Mouse (Mus musculus) limb, embryonic 10.5 days (tissue): Measurements from ENCODE around the gene Zfp593. TPM values are rescaled to one million over a fixed set of nuclear protein-coding genes. Genes with fewer than 3 reads are reported as not detected.
"Not testable (repeated sequence)": the region's sequence is repeated elsewhere in the genome, so short reads cannot be mapped to it uniquely, and the experiment has no call there.

Source experiments
- DNase-seq: peaks from one replicate; pipeline ENCODE4 v3.0.0-alpha.2; 2017; ENCODE audit warnings: low spot score
- H3K27ac ChIP-seq: fragments of 300-500 bp; sonication (generic); 2 replicates; pipeline ENCODE4 v1.5.1; 2016; ENCODE audit warnings: mild to moderate bottlenecking
- H3K27me3 ChIP-seq: fragments of 300-500 bp; sonication (generic); 2 replicates; pipeline ENCODE4 v1.6.1; 2016; ENCODE audit warnings: low read depth, mild to moderate bottlenecking; ENCODE audit not compliant: poor library complexity, severe bottlenecking
- H3K36me3 ChIP-seq: fragments of 300-500 bp; sonication (generic); 2 replicates; pipeline ENCODE4 v1.6.1; 2016; ENCODE audit warnings: mild to moderate bottlenecking, moderate library complexity
- H3K4me1 ChIP-seq: fragments of 300-500 bp; sonication (generic); 2 replicates; pipeline ENCODE4 v1.6.1; 2016
- H3K4me3 ChIP-seq: fragments of 300-500 bp; sonication (generic); 2 replicates; pipeline ENCODE4 v1.5.1; 2016; ENCODE audit warnings: mild to moderate bottlenecking, moderate library complexity
- H3K9me3 ChIP-seq: fragments of 300-500 bp; sonication (generic); replicated peaks from 2 replicates; pipeline ENCODE4 v1.6.1; 2016; ENCODE audit warnings: mild to moderate bottlenecking
- WGBS: fragments of 180-500 bp; shearing (Covaris S2); methylation state at CpG from one replicate; pipeline ENCODE4 v1.1.7; 2016; 5-methylcytosine and 5-hydroxymethylcytosine counted together
- polyA plus RNA-seq: library from polyadenylated mRNA; unstranded; fragments of >200 nt; fragmentation: Nextera tagmentation; extraction: Ambion mirVana; gene quantifications from 2 replicates; pipeline ENCODE4 v1.2.1, GENCODE M21; 2016

Gene Zfp593
- polyA plus RNA-seq, 1 experiment from 2014 or later: 19.0 TPM

- 27% methylated on average over 13 of the region's 13 CpGs for WGBS
- H3K36me3 ChIP-seq: peaks cover 22% of the 10 kb centered on the region
- peaks cover 14% of the 10 kb centered on the region for H3K4me1 ChIP-seq
- H3K9me3 ChIP-seq: no peaks in the 10 kb centered on the region
- peak overlapping the region; percentile 34 for H3K4me3 ChIP-seq
- no peak for DNase-seq
- H3K27me3 ChIP-seq: no peaks in the 10 kb centered on the region
- peak overlapping the region; percentile 30; the same call in 1 of the 2 replicates for H3K27ac ChIP-seq
Measured at GRCm38 (mm10) chr4:134272731-134273416, 27.5 kb upstream of the Zfp593 start.

GRCm38 (mm10) chr4:134271979-134272378, 26.6 kb upstream of the Zfp593 start:
- peaks cover 13% of the 10 kb centered on the region for H3K36me3 ChIP-seq
- no peak for DNase-seq
- no peak overlapping the region for H3K4me3 ChIP-seq
- WGBS: 87% methylated on average over 7 of the region's 7 CpGs
- H3K27me3 ChIP-seq: no peaks in the 10 kb centered on the region
- peaks cover 14% of the 10 kb centered on the region for H3K4me1 ChIP-seq
- H3K27ac ChIP-seq: no peak overlapping the region
- H3K9me3 ChIP-seq: no peaks in the 10 kb centered on the region

- H3K27ac ChIP-seq, H3K36me3 ChIP-seq, H3K4me3 ChIP-seq, H3K9me3 ChIP-seq, DNase-seq, H3K27me3 ChIP-seq: not testable (repeated sequence)
- H3K4me1 ChIP-seq: peaks cover 14% of the 10 kb centered on the region
Measured at GRCm38 (mm10) chr4:134269622-134270021, 24.2 kb upstream of the Zfp593 start.

- WGBS: 86% methylated on average over 19 of the region's 19 CpGs
- Histone ChIP-seq H3K4me1 (peaks cover 7% of the 10 kb centered on the region), H3K27me3 (no peaks in the 10 kb centered on the region)
Measured at GRCm38 (mm10) chr4:134268102-134268655, 22.8 kb upstream of the Zfp593 start.

GRCm38 (mm10) chr4:134265860-134266585, 20.6 kb upstream of the Zfp593 start:
- Histone ChIP-seq H3K4me3 (no peak overlapping the region), H3K27ac (no peak overlapping the region), H3K27me3 (no peaks in the 10 kb centered on the region), H3K36me3 (no peaks in the 10 kb centered on the region), H3K4me1 (no peaks in the 10 kb centered on the region; the same call in 1 of the 2 replicates), H3K9me3 (no peaks in the 10 kb centered on the region)
- WGBS: 66% methylated on average over 9 of the region's 9 CpGs
- DNase-seq: no peak

More at GRCm38 (mm10) chr4:134268102-134268655, 22.8 kb upstream of the Zfp593 start:
- no peak for DNase-seq
- no peak overlapping the region for H3K27ac ChIP-seq
- no peaks in the 10 kb centered on the region for H3K36me3 ChIP-seq
- H3K9me3 ChIP-seq: no peaks in the 10 kb centered on the region
- H3K4me3 ChIP-seq: no peak overlapping the region

DNA sequence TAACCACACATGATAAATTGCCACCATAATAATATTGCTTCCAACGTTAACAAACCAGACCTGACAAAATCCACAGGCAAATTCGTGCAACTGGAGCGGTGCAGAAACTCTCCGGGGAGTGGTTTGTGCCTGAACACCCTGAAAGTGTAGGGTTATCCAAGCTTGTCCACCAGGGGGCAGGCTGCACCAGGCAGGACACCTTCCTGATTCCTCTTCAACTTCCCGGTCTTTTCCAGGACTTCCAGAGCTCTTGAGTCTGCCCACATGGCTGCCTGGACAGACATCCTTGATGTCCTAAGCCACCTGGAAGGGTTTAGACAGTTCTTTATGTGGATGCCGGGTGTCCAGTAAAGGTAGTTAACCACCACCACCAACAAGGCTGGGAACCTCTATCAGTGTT, 17.8 kb upstream of the Zfp593 start:
- DNase-seq: peak; percentile 71
- H3K27ac ChIP-seq: no peak overlapping the region

DNA sequence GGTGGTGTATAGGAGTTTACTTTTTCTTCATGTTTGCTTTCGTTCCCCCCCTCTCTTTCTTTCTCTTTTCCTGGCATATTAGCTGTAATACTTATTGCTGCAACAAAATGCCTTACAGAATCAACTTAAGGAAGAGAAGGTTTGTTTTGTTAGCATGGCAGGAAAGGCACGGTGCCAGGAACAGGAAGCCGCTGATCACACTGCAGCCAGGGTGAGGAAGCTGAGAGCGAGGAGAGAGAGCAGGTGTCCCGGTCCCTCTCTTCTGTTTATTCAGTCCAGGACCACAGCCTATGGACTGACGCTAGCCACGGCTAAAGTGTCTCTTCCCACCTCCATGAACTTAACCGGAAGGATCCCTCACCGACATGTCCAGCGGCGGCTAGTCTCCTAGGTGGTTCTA, 13.0 kb upstream of the Zfp593 start:
- Histone ChIP-seq H3K4me3 (no peak overlapping the region), H3K27ac (no peak overlapping the region), H3K27me3 (peaks cover 29% of the 10 kb centered on the region), H3K36me3 (no peaks in the 10 kb centered on the region), H3K9me3 (no peaks in the 10 kb centered on the region), H3K4me1 (peaks cover 48% of the 10 kb centered on the region)
- DNase-seq: no peak
- WGBS: 75% methylated on average over 11 of the region's 11 CpGs

More for the DNA sequence above, 17.8 kb upstream of the Zfp593 start:
- Histone ChIP-seq H3K4me3 (no peak overlapping the region), H3K4me1 (no peaks in the 10 kb centered on the region; the same call in 1 of the 2 replicates), H3K36me3 (no peaks in the 10 kb centered on the region), H3K9me3 (no peaks in the 10 kb centered on the region), H3K27me3 (no peaks in the 10 kb centered on the region)
- WGBS: 32% methylated on average over 6 of the region's 6 CpGs

DNA sequence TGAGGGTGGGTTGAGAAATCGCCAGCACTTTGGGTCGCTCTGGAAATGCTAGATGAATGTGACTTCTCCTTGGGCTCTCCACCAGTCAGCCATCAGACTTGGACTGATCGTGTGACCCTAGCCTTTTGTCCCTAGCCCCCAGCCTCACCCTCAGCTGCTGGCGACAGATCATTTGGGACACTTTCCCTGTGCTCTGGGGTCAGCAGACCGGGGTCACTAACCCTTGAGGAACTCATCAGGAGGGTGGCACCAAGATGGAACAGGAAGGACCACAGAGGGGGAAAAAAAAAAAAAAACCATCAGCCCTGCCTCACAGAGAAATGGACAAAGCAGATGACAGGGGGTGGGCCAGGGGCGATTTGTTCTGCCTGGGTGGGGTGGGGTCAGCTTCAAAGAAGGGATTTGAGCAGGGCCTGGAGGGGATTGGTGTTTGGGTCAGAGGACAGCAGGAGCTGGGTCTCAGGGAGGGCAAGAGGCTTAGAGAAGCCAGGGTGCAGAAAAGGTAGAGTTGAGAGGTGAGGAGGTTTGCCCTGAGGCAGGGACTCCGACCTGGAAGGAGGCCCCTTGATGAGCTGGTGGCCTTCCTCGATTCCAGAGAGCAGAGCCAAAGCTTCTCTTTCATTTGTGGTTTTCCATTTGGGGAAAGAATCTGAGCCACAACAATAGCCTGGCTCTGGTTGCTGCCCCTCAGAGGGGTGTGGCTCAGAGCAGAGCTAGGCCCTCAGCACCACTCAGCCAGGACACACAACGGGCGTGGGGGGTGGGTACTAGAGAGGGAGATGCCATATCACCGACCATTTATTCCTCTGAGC, 12.0 kb upstream of the Zfp593 start:
- peaks cover 39% of the 10 kb centered on the region for H3K27me3 ChIP-seq
- no peaks in the 10 kb centered on the region for H3K36me3 ChIP-seq
- H3K27ac ChIP-seq: peak overlapping the region; percentile 82
- peaks cover 57% of the 10 kb centered on the region for H3K4me1 ChIP-seq
- 8% methylated on average over 11 of the region's 11 CpGs for WGBS
- H3K4me3 ChIP-seq: no peak overlapping the region
- H3K9me3 ChIP-seq: no peaks in the 10 kb centered on the region
- DNase-seq: peak; percentile 34

- WGBS: 4% methylated on average over 19 of the region's 19 CpGs
- peak; percentile 53 for DNase-seq
- peaks cover 65% of the 10 kb centered on the region for H3K4me1 ChIP-seq
- peaks cover 47% of the 10 kb centered on the region for H3K27me3 ChIP-seq
- H3K9me3 ChIP-seq: no peaks in the 10 kb centered on the region
- no peaks in the 10 kb centered on the region for H3K36me3 ChIP-seq
- H3K27ac ChIP-seq: peak overlapping the region; percentile 82
- peak overlapping the region; percentile 28 for H3K4me3 ChIP-seq
Measured at GRCm38 (mm10) chr4:134256407-134257197, 11.2 kb upstream of the Zfp593 start.

DNA sequence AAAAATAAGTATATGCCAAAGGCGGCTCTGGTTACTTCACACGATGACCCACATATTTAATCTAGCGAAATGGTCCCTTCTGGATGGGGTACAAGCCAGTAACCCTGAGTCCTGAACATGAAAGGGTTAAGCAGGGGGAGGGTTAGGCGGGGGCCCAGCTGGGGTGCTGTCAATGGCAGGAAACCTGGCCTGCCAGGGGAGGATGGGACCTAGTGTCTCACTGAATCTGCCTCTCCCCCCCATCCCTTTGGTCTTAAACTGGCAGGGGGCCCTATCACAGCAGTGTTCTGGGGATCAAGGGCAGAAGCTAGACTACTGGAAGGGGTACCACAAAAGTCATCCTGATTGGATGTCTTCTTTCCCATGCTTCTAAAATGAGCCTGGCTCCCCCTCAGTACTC, 10.5 kb upstream of the Zfp593 start:
- Histone ChIP-seq H3K4me3 (peak overlapping the region; percentile 28; the same call in 1 of the 2 replicates), H3K4me1 (peaks cover 73% of the 10 kb centered on the region), H3K36me3 (no peaks in the 10 kb centered on the region), H3K9me3 (no peaks in the 10 kb centered on the region), H3K27me3 (peaks cover 54% of the 10 kb centered on the region), H3K27ac (peak overlapping the region; percentile 82)
- DNase-seq: no peak
- WGBS: 20% methylated on average over 4 of the region's 4 CpGs

DNA sequence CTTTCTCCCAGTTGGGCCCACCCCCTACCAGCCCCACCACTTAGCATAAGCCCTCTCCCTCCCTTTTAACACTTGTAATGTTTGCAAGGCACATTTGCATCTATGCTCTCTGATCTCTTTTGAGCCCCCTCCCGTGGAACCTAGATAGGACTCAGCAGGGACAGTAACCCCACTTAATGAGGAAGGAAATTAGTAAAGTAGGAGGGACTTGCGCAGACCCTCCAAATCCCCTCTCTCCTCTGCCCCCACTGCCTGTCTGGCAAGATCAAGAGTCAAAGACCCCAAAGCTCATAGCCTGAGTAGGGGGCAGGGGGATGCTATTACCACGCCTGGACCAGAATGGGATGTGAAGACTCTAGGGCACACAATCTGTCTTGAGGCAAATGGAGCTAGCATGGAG, 9.4 kb upstream of the Zfp593 start:
- H3K27me3 ChIP-seq: peaks cover 64% of the 10 kb centered on the region
- DNase-seq: no peak
- no peaks in the 10 kb centered on the region for H3K9me3 ChIP-seq
- H3K4me3 ChIP-seq: 0 out of 2 replicates have a peak overlapping the region, but pooled peaks have one; percentile 61
- 20% methylated on average over 3 of the region's 3 CpGs for WGBS
- H3K4me1 ChIP-seq: peaks cover 83% of the 10 kb centered on the region
- no peaks in the 10 kb centered on the region for H3K36me3 ChIP-seq
- H3K27ac ChIP-seq: peak overlapping the region; percentile 88
